In the genomic region with DNA sequence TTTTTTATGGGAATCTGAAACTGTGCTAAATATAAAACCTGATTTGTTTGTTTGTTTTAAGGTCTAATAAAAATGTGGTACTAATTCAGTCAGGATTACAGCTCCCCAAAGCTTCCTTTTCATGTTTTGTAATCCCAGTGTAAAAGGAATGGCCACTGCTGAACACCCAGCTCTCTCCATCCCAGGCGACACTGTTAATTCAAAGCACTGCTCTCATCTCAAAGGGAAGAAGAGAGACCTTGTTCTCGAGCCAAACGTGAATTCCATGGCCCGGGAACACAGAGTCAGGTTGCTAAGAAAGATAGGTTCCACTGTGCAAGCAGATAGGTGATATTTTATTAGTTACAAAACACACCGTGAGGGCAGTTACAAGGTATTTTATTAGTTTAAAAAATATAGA, we compare ENCODE assay signal across 1 mouse cellular context.
TF ChIP-seq lines count a peak whose summit lies in the region.

No protein-coding gene starts in this region.

TF ChIP-seq in myocyte, 11 proteins besides CTCF, POLR2A, EP300 and RAD21 (continued from another document):
- TF ChIP-seq TCF12 (IDR thresholded peaks at IDR 0.05; ENCODE audit: insufficient read depth, poor library complexity, severe bottlenecking) (no peak), TCF3 (IDR thresholded peaks at IDR 0.05; ENCODE audit: insufficient read length, low read depth) (no peak), MAX (IDR thresholded peaks at IDR 0.05; ENCODE audit: low read depth) (no peak), MYOD1 (IDR thresholded peaks at IDR 0.05; ENCODE audit: control insufficient read depth in 1 of 3, insufficient read length in 2 of 3, low read depth in 2 of 3) (no peak), REST (IDR thresholded peaks at IDR 0.05; ENCODE audit: insufficient read depth, insufficient read length) (no peak), POLR2AphosphoS2 (IDR thresholded peaks at IDR 0.05; ENCODE audit: insufficient read length, low read depth) (no peak), E2F4 (IDR thresholded peaks at IDR 0.05; ENCODE audit: insufficient read depth) (no peak)
